Mouse (Mus musculus) hindlimb bud, embryonic 11.5 days (tissue): ENCODE results near the gene Tff3.

Experiments
- DNase-seq: peaks from one replicate; pipeline ENCODE4 v3.0.0-alpha.2; 2012; ENCODE audit warnings: low read depth, low spot score; ENCODE audit errors: extremely low spot score

Tff3 gene

GRCm38 (mm10) chr17:31125548-31126266 is 3.7 kb downstream of the Tff3 start:
- no peak for DNase-seq

- DNase-seq, result no peak
These were observed 7.5 kb downstream of the Tff3 start for GRCm38 (mm10) chr17:31121975-31122374.

GRCm38 (mm10) chr17:31119429-31119828 is 10.0 kb downstream of the Tff3 start:
- peak; percentile 22 for DNase-seq

- no peak for DNase-seq
These were observed 11.5 kb downstream of the Tff3 start for GRCm38 (mm10) chr17:31117946-31118345.

- DNase-seq, result no peak
These were observed 13.4 kb downstream of the Tff3 start for GRCm38 (mm10) chr17:31116063-31116462.

- DNase-seq, result no peak
These were observed 16.1 kb downstream of the Tff3 start for GRCm38 (mm10) chr17:31113191-31113856.

- no peak for DNase-seq
These were observed 21.1 kb downstream of the Tff3 start for GRCm38 (mm10) chr17:31108388-31108787.

GRCm38 (mm10) chr17:31103823-31104222 is 25.6 kb downstream of the Tff3 start:
- DNase-seq, result no peak

- DNase-seq, result no peak
These were observed 26.4 kb downstream of the Tff3 start for GRCm38 (mm10) chr17:31103007-31103570.

- DNase-seq, result no peak
These were observed 30.7 kb downstream of the Tff3 start for GRCm38 (mm10) chr17:31098788-31099187.

- DNase-seq, result no peak
These were observed 32.6 kb downstream of the Tff3 start for GRCm38 (mm10) chr17:31096893-31097292.

GRCm38 (mm10) chr17:31095570-31095969 is 33.9 kb downstream of the Tff3 start:
- DNase-seq, result no peak

GRCm38 (mm10) chr17:31094781-31095180 is 34.7 kb downstream of the Tff3 start:
- no peak for DNase-seq

GRCm38 (mm10) chr17:31091023-31091735 is 38.3 kb downstream of the Tff3 start:
- no peak for DNase-seq

GRCm38 (mm10) chr17:31089848-31090247 is 39.6 kb downstream of the Tff3 start:
- DNase-seq, result no peak

- no peak for DNase-seq
These were observed 40.7 kb downstream of the Tff3 start for GRCm38 (mm10) chr17:31088711-31089110.

- no peak for DNase-seq
These were observed 43.2 kb downstream of the Tff3 start for GRCm38 (mm10) chr17:31086196-31086595.

- no peak for DNase-seq
These were observed 43.9 kb downstream of the Tff3 start for GRCm38 (mm10) chr17:31085519-31085918.

- DNase-seq, result no peak
These were observed 47.0 kb downstream of the Tff3 start for GRCm38 (mm10) chr17:31082296-31083078.

GRCm38 (mm10) chr17:31079078-31079840 is 50.2 kb downstream of the Tff3 start:
- DNase-seq, result no peak
